Mouse (Mus musculus) erythroblast, embryonic 14.5 days (primary cell): ENCODE measurements around the gene Pcgf6.

Experiments
- GATA1 ChIP-seq: IDR thresholded peaks from 2 replicates; pipeline ENCODE4 v1.6.1; 2012; ENCODE audit warnings: low read length, inconsistent platforms, mixed read lengths
- TAL1 ChIP-seq: IDR thresholded peaks from 3 replicates; pipeline ENCODE4 v1.6.1; 2012; ENCODE audit warnings: low read length, inconsistent platforms, mixed read lengths

DNA sequence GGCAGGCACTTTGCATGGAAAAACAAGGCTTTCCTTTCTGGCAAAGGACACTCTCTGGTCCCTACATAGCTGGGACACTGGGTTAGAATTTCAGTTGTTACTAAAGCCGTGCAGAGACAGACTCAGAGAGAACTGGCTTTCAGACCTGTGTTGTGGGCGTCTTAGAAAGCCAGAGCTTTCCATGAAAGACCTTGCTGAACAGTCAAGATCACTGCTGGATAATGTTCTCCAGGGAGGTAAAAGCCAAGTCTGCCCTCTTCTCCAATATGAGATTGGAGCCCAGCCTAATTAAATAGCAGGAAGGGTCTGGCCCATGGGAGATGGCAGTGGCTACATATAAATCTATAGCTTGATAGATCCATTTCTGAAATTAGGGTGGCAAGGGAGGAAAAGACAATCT lies 32.4 kb downstream of the Pcgf6 start:
- TF ChIP-seq GATA1 (no peak), TAL1 (no peak)
